Mouse (Mus musculus) right cerebral cortex, adult 2 months (tissue): Measurements from ENCODE around the gene Kiz.

ENCODE experiments used
- DNase-seq, 2 experiments: peaks; one replicate each; pipeline ENCODE4 v3.0.0; 2021 to 2022; ENCODE audit warnings: low spot score in 2 of 2

The Kiz gene

DNA sequence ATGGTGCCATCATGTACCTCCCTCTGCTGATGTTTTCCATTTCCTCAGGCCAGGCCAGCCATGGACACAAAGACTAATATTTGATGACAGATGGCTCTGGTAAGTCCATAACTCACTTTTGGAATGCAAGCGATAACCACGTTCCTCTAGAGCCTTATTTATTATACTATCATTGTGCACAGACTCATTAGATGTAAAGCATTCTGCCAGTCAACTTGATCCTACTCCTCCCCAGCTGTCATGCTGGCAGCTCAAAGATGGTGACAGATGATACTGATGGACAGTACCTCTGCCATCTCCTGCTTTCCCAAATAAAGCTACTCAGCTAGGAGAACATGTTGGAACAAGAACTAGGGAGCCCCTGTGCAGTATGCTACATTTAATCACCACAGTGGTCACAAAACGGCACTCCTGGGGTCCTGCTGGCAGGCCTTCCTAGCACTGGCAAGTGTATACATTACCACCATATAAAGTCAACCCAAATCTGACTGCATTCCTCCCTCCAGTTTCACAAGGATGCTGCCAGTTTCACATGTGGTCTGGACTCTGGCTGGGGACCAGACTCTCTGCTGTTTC is 119.9 kb downstream of the Kiz start:
- no peak for DNase-seq

DNA sequence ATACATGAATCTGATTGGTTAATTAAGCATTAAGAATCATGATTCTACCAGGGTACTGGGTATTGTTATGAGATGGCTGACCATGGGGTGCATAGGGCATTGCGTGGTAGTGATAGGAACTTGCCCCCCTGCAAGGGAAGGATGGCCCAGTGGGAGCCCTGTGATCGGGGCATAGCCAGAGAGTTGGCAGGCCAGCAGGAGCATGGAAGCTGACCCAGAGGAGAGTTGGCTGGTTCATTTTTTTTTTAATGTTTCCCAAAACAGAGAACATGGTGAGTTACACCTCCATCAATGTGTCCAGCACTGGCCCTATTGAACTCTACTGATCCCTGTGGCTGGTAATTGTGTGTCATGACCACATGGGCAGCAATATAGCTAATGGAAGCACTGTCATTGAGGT is 127.1 kb downstream of the Kiz start:
- DNase-seq = no peak

DNA sequence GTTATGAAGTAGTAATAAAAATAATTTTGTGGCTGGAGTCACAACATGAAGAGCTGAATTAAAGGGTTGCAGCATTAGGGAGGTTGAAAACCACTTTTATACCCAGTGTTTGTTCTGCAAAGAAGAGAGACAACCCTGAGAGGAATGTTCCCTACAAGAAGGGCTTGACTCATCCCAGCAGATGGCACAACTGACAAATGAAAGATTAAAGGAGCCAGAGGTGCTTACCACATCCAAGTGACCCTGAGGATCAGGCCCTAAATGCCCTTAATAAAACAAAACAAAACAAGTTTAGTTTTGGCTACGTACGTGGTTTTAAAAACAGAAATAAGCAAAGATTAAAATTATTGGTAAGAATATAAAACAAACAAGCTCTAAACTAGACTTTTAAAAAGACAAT is 129.2 kb downstream of the Kiz start:
- no peak for DNase-seq

DNA sequence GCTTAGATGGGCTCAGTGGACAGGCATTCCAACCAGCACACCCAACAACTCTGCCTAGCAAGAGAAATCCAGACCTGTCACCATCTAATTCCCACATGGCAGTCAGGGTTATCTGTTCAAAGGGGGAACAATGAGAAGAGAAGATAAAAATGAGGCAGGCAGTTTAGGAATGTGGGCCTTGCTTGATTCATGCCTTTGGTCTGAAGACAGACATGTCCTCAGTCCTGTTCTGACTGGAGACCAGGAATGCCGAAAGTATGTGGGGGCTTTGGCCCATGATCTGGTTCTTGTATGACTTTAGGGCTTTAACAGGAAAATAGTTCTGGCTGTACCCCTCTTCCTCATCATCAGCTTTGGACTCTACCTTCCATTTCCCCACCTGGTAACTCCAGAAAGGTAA is 130.1 kb downstream of the Kiz start:
- no peak for DNase-seq

DNA sequence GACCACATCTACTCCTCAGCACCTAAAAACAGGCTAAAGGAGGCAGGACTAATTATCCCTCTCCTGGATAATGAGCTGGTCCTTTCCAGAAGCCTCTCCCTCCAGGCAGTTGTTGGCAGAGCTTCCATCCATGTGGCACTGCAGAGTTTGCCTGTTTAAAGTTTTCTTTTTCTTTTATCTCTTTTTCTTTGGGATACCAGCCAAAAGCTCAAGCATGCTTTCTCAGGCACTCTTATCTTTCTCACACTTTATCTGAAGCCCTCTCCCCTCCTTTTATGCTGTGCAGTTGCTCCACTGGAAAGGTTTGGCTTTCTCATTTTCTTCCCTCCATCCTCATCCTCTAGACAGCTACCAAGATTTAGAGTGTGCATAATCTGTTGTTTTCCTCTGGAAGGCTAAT is 130.8 kb downstream of the Kiz start:
- DNase-seq = no peak

DNA sequence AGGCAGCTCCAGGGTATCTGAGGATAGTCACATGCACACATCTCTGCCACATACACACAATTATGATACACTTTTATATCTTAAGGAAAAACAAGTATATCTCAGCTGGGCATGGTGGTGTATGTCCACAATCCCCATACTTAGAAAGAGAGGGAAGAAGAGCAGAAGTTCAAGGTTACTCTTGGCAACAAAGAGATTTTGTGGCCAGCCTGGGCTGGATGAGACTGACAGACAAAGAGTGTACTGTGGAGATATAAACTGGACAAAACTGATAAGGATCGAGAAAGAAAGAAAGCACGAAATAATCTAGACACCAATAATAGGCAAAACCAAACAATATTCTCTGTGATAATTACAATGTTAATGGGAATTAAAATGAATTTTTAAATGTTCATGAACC is 151.6 kb downstream of the Kiz start:
- DNase-seq = no peak

DNA sequence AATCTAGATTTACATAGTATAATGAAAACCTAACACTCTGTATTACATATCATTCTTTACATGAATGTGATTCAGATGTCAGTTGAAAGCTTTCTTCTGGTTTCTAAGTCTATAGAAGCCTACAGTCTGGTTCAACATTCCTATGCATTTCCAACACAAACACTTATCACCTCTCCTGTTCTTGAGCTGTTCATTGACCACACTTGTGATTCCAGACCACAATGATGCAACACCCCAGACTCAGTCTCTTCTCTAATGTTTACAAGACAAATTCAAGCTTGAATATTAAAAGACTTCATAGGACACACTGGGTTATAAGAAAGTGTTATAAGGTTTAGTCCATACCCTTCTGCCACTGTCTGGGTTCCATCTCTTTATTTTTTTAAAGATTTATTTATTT is 153.4 kb downstream of the Kiz start:
- no peak for DNase-seq

DNA sequence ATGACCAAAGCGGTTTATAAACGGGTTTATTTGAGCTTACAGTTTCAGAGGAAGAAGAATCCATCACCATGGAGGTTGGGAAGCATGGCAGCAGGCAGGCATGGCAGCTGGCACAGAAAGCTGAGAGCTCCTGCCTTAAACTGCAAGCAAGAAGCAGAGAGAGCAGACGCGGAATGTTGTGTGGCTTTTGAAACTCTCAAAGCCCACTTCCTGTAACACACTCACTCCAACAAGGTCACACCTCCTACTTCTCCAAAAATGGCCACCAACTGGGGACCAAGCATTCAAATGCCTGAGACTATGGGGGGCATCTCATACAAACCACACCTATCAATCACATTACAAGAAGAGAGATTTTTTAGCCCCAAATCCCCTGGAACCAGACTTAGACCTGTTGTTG is 154.5 kb downstream of the Kiz start:
- no peak for DNase-seq

DNA sequence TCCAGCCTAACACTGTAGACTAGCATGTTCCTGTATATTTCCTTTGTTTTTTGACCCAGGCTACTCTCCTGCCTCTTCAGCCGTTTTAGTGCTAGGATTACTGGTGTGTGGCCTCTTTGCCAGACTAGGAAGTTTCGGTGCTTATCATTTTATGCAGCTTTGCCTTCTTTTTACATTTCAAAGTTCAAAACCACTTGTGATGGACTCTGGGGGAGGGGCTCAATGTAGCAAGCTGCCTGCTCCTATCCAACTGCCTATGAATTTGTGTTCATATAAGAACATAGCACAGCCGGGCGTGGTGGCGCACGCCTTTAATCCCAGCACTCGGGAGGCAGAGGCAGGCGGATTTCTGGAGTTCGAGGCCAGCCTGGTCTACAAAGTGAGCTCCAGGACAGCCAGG is 155.3 kb downstream of the Kiz start:
- DNase-seq = no peak

DNA sequence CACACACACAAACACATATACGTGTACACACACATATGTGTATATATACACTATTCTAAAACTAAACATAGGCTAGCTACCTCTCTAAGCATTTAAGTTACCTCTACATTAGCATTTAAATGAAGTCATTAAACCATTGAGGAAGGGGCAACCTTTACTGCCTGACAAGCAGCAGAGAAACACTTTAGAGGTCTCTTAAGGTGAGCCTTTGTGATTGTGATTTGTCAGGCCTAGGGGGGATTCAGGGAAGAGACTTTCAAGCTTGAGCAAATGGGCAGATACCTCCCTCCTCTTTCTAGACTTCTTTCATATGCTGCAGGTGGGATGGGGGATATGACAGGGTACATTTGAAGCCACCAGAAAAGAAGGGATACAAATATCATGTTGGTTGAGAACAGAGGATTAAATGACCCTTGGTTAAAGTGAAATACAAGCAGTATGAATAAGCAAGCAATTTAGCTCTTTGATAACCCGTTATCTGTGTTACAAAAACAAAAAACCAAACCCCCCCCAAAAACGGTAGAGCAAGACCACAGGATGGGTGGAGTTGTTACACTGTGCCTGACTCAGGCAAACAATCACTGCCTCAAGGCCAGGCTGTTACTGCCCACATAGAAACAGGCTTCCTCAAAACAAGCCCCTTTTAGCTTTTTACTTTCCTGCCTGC is 155.9 kb downstream of the Kiz start:
- no peak for DNase-seq

DNA sequence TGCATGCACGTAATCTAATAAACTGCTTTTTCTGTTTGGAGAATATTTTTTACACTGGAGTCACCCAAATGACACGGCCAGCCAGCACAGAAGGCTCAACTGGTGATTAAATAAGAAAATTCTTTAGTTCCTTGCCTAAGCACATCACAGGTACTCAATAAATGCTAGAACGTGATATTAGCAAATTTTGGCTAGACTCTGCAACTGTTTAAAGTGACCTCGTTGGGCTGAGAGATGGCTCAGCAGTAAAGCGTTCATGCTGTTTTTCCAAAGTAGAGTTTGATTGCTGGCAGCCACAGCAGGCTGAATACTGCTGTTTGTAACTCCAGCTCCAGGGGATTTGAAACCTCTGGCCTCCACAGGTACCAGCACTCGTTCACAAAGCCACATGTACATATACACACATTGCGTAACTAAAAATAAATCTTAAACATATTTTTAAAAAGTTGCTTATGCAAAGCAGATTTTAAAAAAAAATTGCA is 156.5 kb downstream of the Kiz start:
- no peak for DNase-seq

DNA sequence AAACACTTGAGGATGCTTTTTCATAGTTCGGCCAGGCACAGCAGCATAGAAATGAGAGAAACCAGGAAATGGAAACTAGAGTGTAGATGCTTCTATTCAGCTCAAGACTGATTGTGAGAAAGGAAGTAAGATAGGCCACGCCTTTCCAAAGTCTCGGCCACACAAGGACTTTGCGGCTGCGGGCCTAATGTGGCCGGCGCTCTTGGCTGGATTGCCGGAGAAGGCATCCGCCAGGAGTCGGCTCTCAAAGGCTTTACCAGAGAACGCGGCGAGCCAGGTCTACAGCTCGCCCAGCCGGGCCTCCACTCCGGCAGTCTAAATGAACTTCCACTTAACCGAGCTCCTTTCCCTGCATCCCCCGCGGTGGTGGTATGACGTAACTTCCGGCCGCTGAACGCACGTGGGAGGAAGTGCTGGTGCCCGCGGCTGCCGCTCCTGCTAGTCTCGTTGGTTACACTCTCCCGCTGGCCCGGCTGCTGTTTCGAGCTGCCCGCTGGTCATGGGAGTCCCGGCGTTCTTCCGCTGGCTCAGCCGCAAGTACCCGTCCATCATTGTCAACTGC is 157.0 kb downstream of the Kiz start, which contains the start of gene Xrn2:
Gene Xrn2 (plus strand): TSS at position 374 of the 562 bp plus-strand sequence.
- DNase-seq = peak; percentile 98

DNA sequence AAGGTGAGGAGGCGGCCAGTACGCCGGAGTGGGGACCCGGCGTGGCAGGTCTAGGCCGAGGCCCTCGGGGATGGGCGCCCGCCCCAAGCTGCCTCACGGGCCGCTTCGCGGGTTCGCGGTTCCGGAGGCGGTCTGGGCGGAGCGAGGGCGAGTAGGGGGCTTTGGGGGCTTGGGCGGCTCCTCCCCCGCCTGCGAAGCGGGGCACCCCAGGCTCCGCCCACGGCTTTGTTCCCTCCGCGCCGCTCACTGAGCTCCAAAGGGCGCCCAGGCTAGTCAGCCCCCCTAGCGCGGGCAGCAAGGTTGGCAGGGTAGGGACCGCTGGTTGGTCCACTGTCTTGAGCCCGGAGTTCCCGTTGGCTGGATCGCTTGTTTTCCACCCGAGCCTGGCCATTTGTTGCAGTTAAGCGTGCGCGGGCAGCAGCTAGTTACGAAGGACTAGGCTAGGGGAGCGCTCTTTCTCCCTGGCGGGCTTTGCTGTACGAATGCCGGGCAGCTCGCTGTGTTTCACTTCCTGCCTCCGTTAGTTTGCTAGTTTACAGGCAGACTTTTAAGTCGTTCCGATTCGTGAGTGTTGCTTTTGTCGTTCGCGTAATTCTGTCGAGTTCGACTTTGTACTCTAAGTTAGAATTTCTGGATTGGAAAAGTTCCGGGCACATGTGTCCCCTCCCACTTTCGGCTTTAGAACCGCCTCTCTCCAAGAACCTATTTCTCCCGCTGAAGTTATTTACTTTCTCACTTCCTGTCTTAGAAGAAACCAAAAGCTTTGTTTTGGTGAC is 157.7 kb downstream of the Kiz start:
- DNase-seq = peak; percentile 56 to 61

DNA sequence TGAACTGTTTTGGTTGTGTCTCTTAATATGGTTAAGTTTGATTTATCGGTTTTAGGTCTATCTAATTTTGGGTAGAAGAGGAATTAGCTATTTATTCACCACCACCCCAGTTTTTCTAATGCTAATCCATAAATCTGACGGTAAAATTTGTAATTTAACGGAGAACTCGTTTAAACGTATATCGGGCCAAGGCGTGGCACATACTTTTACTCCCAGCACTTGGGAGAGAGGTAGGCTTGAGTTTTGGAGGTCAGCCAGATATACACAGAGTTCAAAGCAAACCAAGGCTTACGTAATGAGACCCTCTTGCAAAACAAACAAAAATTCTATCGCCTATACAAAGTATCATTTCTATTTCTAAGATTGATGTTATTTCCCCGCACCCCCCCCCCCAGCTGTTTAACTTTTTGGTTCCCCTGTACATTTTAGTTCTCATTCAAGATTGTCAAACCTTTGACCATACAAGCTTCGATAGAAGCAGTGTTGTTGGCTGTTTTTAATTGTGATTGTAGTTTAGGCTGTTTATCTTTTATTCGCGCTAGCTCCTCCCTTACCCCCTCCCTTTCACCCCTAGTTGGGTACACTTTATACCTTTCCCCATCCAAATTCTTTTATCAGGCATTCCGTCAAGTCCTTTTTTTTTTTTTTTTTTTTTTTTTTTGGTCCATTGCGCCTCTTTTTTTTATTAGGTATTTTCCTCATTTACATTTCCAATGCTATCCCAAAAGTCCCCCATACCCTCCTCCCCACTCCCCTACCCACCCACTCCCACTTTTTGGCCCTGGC is 158.6 kb downstream of the Kiz start:
- no peak for DNase-seq
